Mouse (Mus musculus): ENCODE measurements around the gene Zdhhc19. TPM values are rescaled to one million over a fixed set of nuclear protein-coding genes. Genes with fewer than 3 reads are reported as not detected.
A peak's percentile ranks its signal among the peaks of the same experiment; 100 is the strongest.

Gene Zdhhc19
- total and polyA plus RNA-seq, 3 experiments = not detected

GRCm38 (mm10) chr16:32506868-32507267 is 10.8 kb downstream of the Zdhhc19 start:
- peak overlapping the region; percentile 24; the same call in 1 of the 2 replicates for H3K4me3 ChIP-seq (ENCODE audit: low read depth, low read length)
- no peak for TF ChIP-seq GATA2 (IDR thresholded peaks at IDR 0.05; ENCODE audit: borderline replicate concordance, low read depth, low read length)
- no peak for TF ChIP-seq CTCF (IDR thresholded peaks at IDR 0.05; ENCODE audit: low read depth, low read length)
- no peak for TF ChIP-seq POLR2AphosphoS5 (IDR thresholded peaks at IDR 0.05; ENCODE audit: insufficient replicate concordance, low read depth, low read length)
- no peak for TF ChIP-seq GATA1 (IDR thresholded peaks at IDR 0.05; ENCODE audit: borderline replicate concordance, low read length)
- no peak for TF ChIP-seq TAL1 (conservative IDR thresholded peaks at IDR 0.05; ENCODE audit: low read depth, low read length)
- no peak for DNase-seq (ENCODE audit: low spot score)

DNA sequence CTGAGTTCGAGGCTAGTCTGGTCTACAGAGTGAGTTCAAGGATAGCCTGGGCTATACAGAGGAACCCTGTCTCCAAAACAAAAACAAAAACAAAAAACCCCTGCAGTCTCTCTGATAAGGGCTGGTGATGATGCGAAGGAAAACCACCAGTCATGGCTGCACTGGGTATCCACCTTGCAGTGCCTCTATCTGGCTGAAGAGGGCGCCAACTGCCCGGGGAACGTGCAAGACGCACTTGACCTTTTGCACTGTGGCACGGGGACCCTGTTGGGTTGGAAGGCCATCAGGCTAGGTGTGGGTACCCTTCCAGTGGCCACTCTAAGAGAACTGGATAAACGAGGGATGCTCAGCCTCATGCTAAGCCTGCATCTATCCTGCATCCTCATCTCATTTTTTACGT is 11.3 kb downstream of the Zdhhc19 start:
- Histone ChIP-seq H3K27me3 (ENCODE audit: insufficient read depth, low read length) (peaks cover 6% of the 10 kb centered on the region), H3K9me3 (replicated peaks) (no peaks in the 10 kb centered on the region), H3K36me3 (replicated peaks) (no peaks in the 10 kb centered on the region), H3K4me1 (ENCODE audit: insufficient read depth, low read depth, low read length) (peaks cover 84% of the 10 kb centered on the region), H3K4me3 (ENCODE audit: low read depth, low read length) (peak overlapping the region; percentile 64; the same call in 1 of the 2 replicates)
- TF ChIP-seq CTCF (IDR thresholded peaks at IDR 0.05; ENCODE audit: low read depth, low read length) (peak; percentile 96), TAL1 (conservative IDR thresholded peaks at IDR 0.05; ENCODE audit: low read depth, low read length) (no peak)
- DNase-seq (ENCODE audit: low spot score) (peak; percentile 53), ATAC-seq (ENCODE audit: extremely low read depth, insufficient number of reproducible peaks, low FRiP score, poor library complexity, severe bottlenecking) (no peak)

More at GRCm38 (mm10) chr16:32506868-32507267, 10.8 kb downstream of the Zdhhc19 start:
- ATAC-seq (ENCODE audit: extremely low read depth, insufficient number of reproducible peaks, low FRiP score, poor library complexity, severe bottlenecking) = no peak
- Histone ChIP-seq H3K9me3 (replicated peaks) (no peaks in the 10 kb centered on the region), H3K4me1 (ENCODE audit: insufficient read depth, low read depth, low read length) (peaks cover 79% of the 10 kb centered on the region), H3K27me3 (ENCODE audit: insufficient read depth, low read length) (peaks cover 6% of the 10 kb centered on the region), H3K36me3 (replicated peaks) (no peaks in the 10 kb centered on the region)

- Histone ChIP-seq H3K9me3 (replicated peaks) (no peaks in the 10 kb centered on the region), H3K4me3 (ENCODE audit: low read depth, low read length) (peak overlapping the region; percentile 64; the same call in 1 of the 2 replicates)
- no peak for ATAC-seq (ENCODE audit: extremely low read depth, insufficient number of reproducible peaks, low FRiP score, poor library complexity, severe bottlenecking)
These were observed 12.0 kb downstream of the Zdhhc19 start for GRCm38 (mm10) chr16:32508035-32508434.

DNA sequence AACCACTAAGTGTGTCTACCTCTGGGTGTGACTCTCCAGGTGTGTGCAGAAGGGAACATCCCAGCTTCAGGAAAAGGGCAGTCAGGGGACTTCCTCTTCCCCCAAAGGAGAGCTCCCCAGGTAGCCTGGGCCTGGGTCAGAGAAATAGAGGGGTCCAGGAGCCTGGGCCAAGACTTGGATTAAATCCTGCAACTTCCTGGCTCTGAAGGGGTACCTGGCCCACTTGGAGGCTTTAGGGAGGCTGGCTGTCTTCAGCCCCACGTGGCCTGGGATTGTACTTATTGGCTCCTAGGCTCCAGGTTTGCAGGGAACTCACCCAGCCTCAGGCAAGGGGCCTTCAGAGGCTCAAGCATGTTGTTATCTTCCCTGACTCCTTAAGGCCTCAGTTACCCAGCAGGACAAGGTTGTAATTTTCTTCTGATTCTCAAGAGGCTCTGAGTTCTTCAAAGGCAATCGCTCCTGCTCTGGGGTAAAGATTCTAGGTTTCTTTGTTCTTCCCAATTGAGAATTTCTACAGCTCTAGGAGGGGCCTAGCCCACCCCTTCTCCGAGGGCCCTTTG is 12.5 kb downstream of the Zdhhc19 start:
- ATAC-seq (ENCODE audit: extremely low read depth, insufficient number of reproducible peaks, low FRiP score, poor library complexity, severe bottlenecking) = no peak

More at GRCm38 (mm10) chr16:32508035-32508434, 12.0 kb downstream of the Zdhhc19 start:
- no peak for DNase-seq (ENCODE audit: low spot score)
- Histone ChIP-seq H3K27me3 (ENCODE audit: insufficient read depth, low read length) (peaks cover 5% of the 10 kb centered on the region), H3K4me1 (ENCODE audit: insufficient read depth, low read depth, low read length) (peaks cover 88% of the 10 kb centered on the region), H3K36me3 (replicated peaks) (no peaks in the 10 kb centered on the region)
- TF ChIP-seq CTCF (IDR thresholded peaks at IDR 0.05; ENCODE audit: low read depth, low read length) = no peak
- TF ChIP-seq TAL1 (conservative IDR thresholded peaks at IDR 0.05; ENCODE audit: low read depth, low read length) = no peak
- TF ChIP-seq POLR2AphosphoS5 (IDR thresholded peaks at IDR 0.05; ENCODE audit: insufficient replicate concordance, low read depth, low read length) = no peak
- no peak for TF ChIP-seq GATA2 (IDR thresholded peaks at IDR 0.05; ENCODE audit: borderline replicate concordance, low read depth, low read length)
- TF ChIP-seq GATA1 (IDR thresholded peaks at IDR 0.05; ENCODE audit: borderline replicate concordance, low read length) = no peak

GRCm38 (mm10) chr16:32509066-32509942 is 13.2 kb downstream of the Zdhhc19 start:
- ATAC-seq (ENCODE audit: extremely low read depth, insufficient number of reproducible peaks, low FRiP score, poor library complexity, severe bottlenecking) (peak; percentile 92), DNase-seq (ENCODE audit: low spot score) (peak; percentile 90)
- H3K4me3 ChIP-seq (ENCODE audit: low read depth, low read length) = peak overlapping the region; percentile 64; the same call in 1 of the 2 replicates
- H3K36me3 ChIP-seq (replicated peaks) = no peaks in the 10 kb centered on the region
- TF ChIP-seq TAL1 (conservative IDR thresholded peaks at IDR 0.05; ENCODE audit: low read depth, low read length) = peak; percentile 99
- 0 out of 2 replicates have a peak, but pooled peaks have one; percentile 91 for TF ChIP-seq GATA2 (IDR thresholded peaks at IDR 0.05; ENCODE audit: borderline replicate concordance, low read depth, low read length)
- no peak for TF ChIP-seq GATA1 (IDR thresholded peaks at IDR 0.05; ENCODE audit: borderline replicate concordance, low read length)
- peaks cover 3% of the 10 kb centered on the region; the same call in 1 of the 2 replicates for H3K27me3 ChIP-seq (ENCODE audit: insufficient read depth, low read length)
- peaks cover 90% of the 10 kb centered on the region for H3K4me1 ChIP-seq (ENCODE audit: insufficient read depth, low read depth, low read length)
- H3K9me3 ChIP-seq (replicated peaks) = peaks cover 3% of the 10 kb centered on the region; the same call in 1 of the 2 replicates

More for the DNA sequence above, 12.5 kb downstream of the Zdhhc19 start:
- no peaks in the 10 kb centered on the region for H3K36me3 ChIP-seq (replicated peaks)
- DNase-seq (ENCODE audit: low spot score) = no peak
- peaks cover 89% of the 10 kb centered on the region for H3K4me1 ChIP-seq (ENCODE audit: insufficient read depth, low read depth, low read length)
- H3K27me3 ChIP-seq (ENCODE audit: insufficient read depth, low read length) = peaks cover 3% of the 10 kb centered on the region
- peaks cover 2% of the 10 kb centered on the region; the same call in 1 of the 2 replicates for H3K9me3 ChIP-seq (replicated peaks)
- no peak for TF ChIP-seq GATA1 (IDR thresholded peaks at IDR 0.05; ENCODE audit: borderline replicate concordance, low read length)
- TF ChIP-seq TAL1 (conservative IDR thresholded peaks at IDR 0.05; ENCODE audit: low read depth, low read length) = no peak
- no peak for TF ChIP-seq GATA2 (IDR thresholded peaks at IDR 0.05; ENCODE audit: borderline replicate concordance, low read depth, low read length)
- no peak for TF ChIP-seq CTCF (IDR thresholded peaks at IDR 0.05; ENCODE audit: low read depth, low read length)
- TF ChIP-seq POLR2AphosphoS5 (IDR thresholded peaks at IDR 0.05; ENCODE audit: insufficient replicate concordance, low read depth, low read length) = no peak
- peak overlapping the region; percentile 64; the same call in 1 of the 2 replicates for H3K4me3 ChIP-seq (ENCODE audit: low read depth, low read length)

Data from G1E (cell line).